Mouse (Mus musculus) liver, adult 2 months (tissue): ENCODE measurements around the gene Ttll11.

Source experiments
- CTCF ChIP-seq: fragments of 200-500 bp; IDR thresholded peaks from 2 replicates; pipeline ENCODE4 v1.5.1; 2011; ENCODE audit warnings: low read depth, low read length, control low read depth
- POLR2A ChIP-seq: fragments of 200-500 bp; IDR thresholded peaks from 2 replicates; pipeline ENCODE4 v1.6.1; 2011; ENCODE audit warnings: low read length, control low read depth; ENCODE audit not compliant: insufficient read depth; ENCODE audit errors: extremely low read depth

- TF ChIP-seq CTCF (no peak), POLR2A (no peak)
Measured at GRCm38 (mm10) chr2:35911675-35912074, 68.0 kb downstream of the Ttll11 start.
